Mouse (Mus musculus) bone marrow macrophage, adult 2 months (primary cell): Measurements from ENCODE around the gene Galk1.

Experiments
- CTCF ChIP-seq: IDR thresholded peaks from 2 replicates; pipeline ENCODE4 v1.5.1; 2012; ENCODE audit warnings: low read depth, mild to moderate bottlenecking, low read length, moderate library complexity
- POLR2A ChIP-seq: IDR thresholded peaks from 2 replicates; pipeline ENCODE4 v1.6.1; 2012; ENCODE audit warnings: mild to moderate bottlenecking, low read depth, low read length, borderline replicate concordance

- TF ChIP-seq CTCF (no peak), POLR2A (no peak)
These were observed 2.9 kb downstream of the Galk1 start for GRCm38 (mm10) chr11:116009661-116010060.
